Mouse (Mus musculus): ENCODE results near the gene Grhl3. TPM values are rescaled to one million over a fixed set of nuclear protein-coding genes. Genes with fewer than 3 reads are reported as not detected.

Grhl3 gene
- polyA plus RNA-seq, 1 experiment from 2014 or later = 4.6 TPM

DNA sequence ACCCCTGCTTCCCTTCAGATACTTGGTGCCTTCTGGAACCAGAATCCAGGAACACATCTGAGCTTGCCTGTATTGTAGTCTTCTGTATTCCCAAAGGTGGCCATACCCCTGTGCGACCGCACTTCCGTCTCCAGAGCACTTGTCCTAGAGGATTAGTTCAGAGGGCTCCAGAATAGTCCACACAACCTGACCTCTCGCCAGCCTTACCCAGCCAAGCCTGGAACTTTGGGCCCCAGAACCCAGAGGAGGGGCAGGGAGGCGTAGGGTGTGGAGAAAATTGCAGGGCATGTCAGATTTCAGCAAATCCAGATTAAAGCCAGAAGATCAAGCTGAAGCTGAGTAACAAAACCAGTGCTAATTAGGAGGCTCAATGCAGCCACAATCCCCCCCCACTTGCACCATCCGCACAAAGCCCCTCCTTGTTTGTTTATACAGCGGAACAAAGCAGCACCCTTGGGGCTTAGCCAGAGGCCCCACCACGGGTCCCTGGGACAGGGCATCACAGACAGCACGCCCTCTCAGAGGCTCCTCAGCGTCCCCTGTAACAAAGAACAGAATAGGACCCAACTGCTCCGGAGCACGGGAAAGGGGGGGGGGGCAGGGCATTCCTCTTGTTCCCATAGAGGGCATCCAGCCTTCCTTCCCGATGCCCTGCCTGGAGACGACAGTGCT lies 47.3 kb downstream of the Grhl3 start:
- H3K36me3 ChIP-seq (ENCODE audit: insufficient read depth, low read length) = no peaks in the 10 kb centered on the region
- no peak for TF ChIP-seq CTCF (IDR thresholded peaks at IDR 0.05; ENCODE audit: low read depth)
- H3K9me3 ChIP-seq (replicated peaks; ENCODE audit: low read length) = peaks cover 6% of the 10 kb centered on the region
- no peak overlapping the region for H3K4me3 ChIP-seq (replicated peaks; ENCODE audit: low read depth, low read length)
- H3K9ac ChIP-seq (ENCODE audit: low read depth, low read length) = no peak overlapping the region
- H3K27ac ChIP-seq = no peak overlapping the region
- WGBS = 36% methylated on average over 14 of the region's 14 CpGs
- ATAC-seq (replicated peaks; ENCODE audit: low FRiP score, low read depth) (no peak), DNase-seq (ENCODE audit: low spot score) (no peak)
- peaks cover 5% of the 10 kb centered on the region; the same call in 1 of the 2 replicates for H3K4me1 ChIP-seq (replicated peaks; ENCODE audit: insufficient read depth, low read length)
- H3K4me2 ChIP-seq (ENCODE audit: low read length) = no peak overlapping the region
- H3K27me3 ChIP-seq (ENCODE audit: insufficient read depth, low read length) = no peaks in the 10 kb centered on the region

DNA sequence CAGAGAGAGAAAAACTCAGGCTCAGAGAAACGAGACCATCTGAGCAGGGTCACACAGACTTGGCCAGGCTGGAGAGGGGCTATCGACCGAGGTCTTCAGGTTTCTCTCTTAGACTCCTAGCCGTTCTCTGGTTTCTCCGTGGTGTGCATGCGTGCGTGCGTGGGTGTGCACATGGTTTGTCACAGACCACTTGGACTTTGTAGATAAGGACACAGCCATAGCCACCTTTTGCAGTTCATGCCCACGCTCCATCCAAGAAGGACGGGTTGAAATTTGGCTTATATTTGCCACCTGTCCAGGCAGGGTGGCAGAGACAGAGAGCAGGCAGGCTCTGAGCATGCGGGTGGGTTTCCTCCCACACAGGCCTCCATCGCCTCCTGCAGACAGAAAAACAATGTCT lies 48.4 kb downstream of the Grhl3 start:
- 40% methylated on average over 12 of the region's 12 CpGs for WGBS
- H3K27ac ChIP-seq = no peak overlapping the region
- no peak for DNase-seq (ENCODE audit: low spot score)

GRCm38 (mm10) chr4:135523939-135524338 lies 49.5 kb downstream of the Grhl3 start:
- WGBS = 11% methylated on average over 6 of the region's 7 CpGs
- no peak overlapping the region for H3K4me3 ChIP-seq (replicated peaks; ENCODE audit: low read depth, low read length)
- H3K36me3 ChIP-seq (ENCODE audit: insufficient read depth, low read length) = no peaks in the 10 kb centered on the region
- DNase-seq (ENCODE audit: low spot score) = no peak
- H3K4me2 ChIP-seq (ENCODE audit: low read length) = no peak overlapping the region
- H3K9me3 ChIP-seq (replicated peaks; ENCODE audit: low read length) = no peaks in the 10 kb centered on the region
- H3K27ac ChIP-seq = no peak overlapping the region
- H3K9ac ChIP-seq (ENCODE audit: low read depth, low read length) = no peak overlapping the region
- ATAC-seq (replicated peaks; ENCODE audit: low FRiP score, low read depth) = no peak
- H3K4me1 ChIP-seq (replicated peaks; ENCODE audit: insufficient read depth, low read length) = peaks cover 5% of the 10 kb centered on the region; the same call in 1 of the 2 replicates
- H3K27me3 ChIP-seq (ENCODE audit: insufficient read depth, low read length) = no peaks in the 10 kb centered on the region
- no peak for TF ChIP-seq CTCF (IDR thresholded peaks at IDR 0.05; ENCODE audit: low read depth)

More for the DNA sequence above, 48.4 kb downstream of the Grhl3 start:
- H3K4me2 ChIP-seq (ENCODE audit: low read length) = no peak overlapping the region
- no peak overlapping the region for H3K4me3 ChIP-seq (replicated peaks; ENCODE audit: low read depth, low read length)
- H3K9me3 ChIP-seq (replicated peaks; ENCODE audit: low read length) = no peaks in the 10 kb centered on the region
- no peak overlapping the region for H3K9ac ChIP-seq (ENCODE audit: low read depth, low read length)
- no peak for ATAC-seq (replicated peaks; ENCODE audit: low FRiP score, low read depth)
- no peaks in the 10 kb centered on the region for H3K27me3 ChIP-seq (ENCODE audit: insufficient read depth, low read length)
- H3K36me3 ChIP-seq (ENCODE audit: insufficient read depth, low read length) = no peaks in the 10 kb centered on the region
- H3K4me1 ChIP-seq (replicated peaks; ENCODE audit: insufficient read depth, low read length) = peaks cover 5% of the 10 kb centered on the region; the same call in 1 of the 2 replicates
- no peak for TF ChIP-seq CTCF (IDR thresholded peaks at IDR 0.05; ENCODE audit: low read depth)

DNA sequence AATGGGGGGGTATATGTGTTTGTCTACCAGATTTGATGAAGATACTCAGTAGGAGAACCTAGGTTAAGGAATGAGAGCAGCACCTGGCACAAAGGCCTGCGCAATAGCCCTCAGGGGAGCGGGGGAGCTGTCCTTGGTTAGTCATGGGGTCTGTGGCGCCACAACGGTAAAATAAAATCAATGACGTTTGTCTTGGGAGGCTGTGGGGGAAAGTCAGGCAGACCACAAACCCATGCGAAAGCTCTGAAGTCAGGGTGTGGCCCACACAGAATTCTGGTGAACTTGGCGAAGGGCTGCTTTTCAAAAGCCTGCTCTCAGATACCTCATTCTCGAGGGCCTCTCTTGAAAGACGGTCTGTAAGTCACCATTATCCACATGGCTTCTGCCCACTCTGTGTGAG lies 53.0 kb downstream of the Grhl3 start:
- Histone ChIP-seq H3K36me3 (ENCODE audit: insufficient read depth, low read length) (no peaks in the 10 kb centered on the region), H3K4me1 (replicated peaks; ENCODE audit: insufficient read depth, low read length) (no peaks in the 10 kb centered on the region), H3K27ac (no peak overlapping the region), H3K4me3 (replicated peaks; ENCODE audit: low read depth, low read length) (no peak overlapping the region), H3K9me3 (replicated peaks; ENCODE audit: low read length) (no peaks in the 10 kb centered on the region), H3K4me2 (ENCODE audit: low read length) (no peak overlapping the region), H3K9ac (ENCODE audit: low read depth, low read length) (no peak overlapping the region), H3K27me3 (ENCODE audit: insufficient read depth, low read length) (no peaks in the 10 kb centered on the region)
- ATAC-seq (replicated peaks; ENCODE audit: low FRiP score, low read depth) = no peak
- no peak for DNase-seq (ENCODE audit: low spot score)
- no peak for TF ChIP-seq CTCF (IDR thresholded peaks at IDR 0.05; ENCODE audit: low read depth)
- WGBS = 76% methylated on average over 9 of the region's 9 CpGs

DNA sequence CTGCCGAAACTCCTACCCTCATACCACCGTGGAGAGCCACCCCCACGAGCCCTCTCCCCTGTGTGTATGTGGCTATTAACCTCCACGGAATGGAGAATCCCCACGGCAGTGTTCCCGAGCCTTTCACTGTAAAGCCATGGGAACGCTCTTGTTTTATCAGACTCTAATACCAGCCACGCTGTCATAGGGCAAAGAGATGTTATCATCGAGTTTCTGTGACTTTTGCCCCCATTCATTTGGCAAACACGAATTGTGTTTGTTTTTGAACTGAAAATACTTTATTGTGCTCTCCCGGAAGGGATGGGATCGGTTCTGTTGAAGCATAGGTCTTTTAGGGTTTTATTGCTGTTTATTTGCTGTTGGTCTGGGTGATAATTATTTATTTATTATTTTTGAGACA lies 55.3 kb downstream of the Grhl3 start:
- no peak for DNase-seq (ENCODE audit: low spot score)
- 72% methylated on average over 12 of the region's 12 CpGs for WGBS
- H3K36me3 ChIP-seq (ENCODE audit: insufficient read depth, low read length) = no peaks in the 10 kb centered on the region
- H3K27ac ChIP-seq = no peak overlapping the region
- TF ChIP-seq CTCF (IDR thresholded peaks at IDR 0.05; ENCODE audit: low read depth) = no peak
- no peak overlapping the region for H3K9ac ChIP-seq (ENCODE audit: low read depth, low read length)
- no peaks in the 10 kb centered on the region for H3K4me1 ChIP-seq (replicated peaks; ENCODE audit: insufficient read depth, low read length)
- ATAC-seq (replicated peaks; ENCODE audit: low FRiP score, low read depth) = no peak
- no peak overlapping the region for H3K4me2 ChIP-seq (ENCODE audit: low read length)
- H3K9me3 ChIP-seq (replicated peaks; ENCODE audit: low read length) = no peaks in the 10 kb centered on the region
- no peak overlapping the region for H3K4me3 ChIP-seq (replicated peaks; ENCODE audit: low read depth, low read length)
- no peaks in the 10 kb centered on the region for H3K27me3 ChIP-seq (ENCODE audit: insufficient read depth, low read length)

- 55% methylated on average over 15 of the region's 15 CpGs for WGBS
- no peak overlapping the region for H3K27ac ChIP-seq
Observed at GRCm38 (mm10) chr4:135516351-135517316, 56.8 kb downstream of the Grhl3 start.

More at GRCm38 (mm10) chr4:135516351-135517316, 56.8 kb downstream of the Grhl3 start:
- ATAC-seq (replicated peaks; ENCODE audit: low FRiP score, low read depth) (no peak), DNase-seq (ENCODE audit: low spot score) (peak; percentile 69)
- no peak overlapping the region for H3K4me2 ChIP-seq (ENCODE audit: low read length)
- no peak overlapping the region for H3K9ac ChIP-seq (ENCODE audit: low read depth, low read length)
- H3K4me1 ChIP-seq (replicated peaks; ENCODE audit: insufficient read depth, low read length) = no peaks in the 10 kb centered on the region
- no peaks in the 10 kb centered on the region for H3K27me3 ChIP-seq (ENCODE audit: insufficient read depth, low read length)
- H3K36me3 ChIP-seq (ENCODE audit: insufficient read depth, low read length) = no peaks in the 10 kb centered on the region
- no peaks in the 10 kb centered on the region for H3K9me3 ChIP-seq (replicated peaks; ENCODE audit: low read length)
- TF ChIP-seq CTCF (IDR thresholded peaks at IDR 0.05; ENCODE audit: low read depth) = peak; percentile 84
- H3K4me3 ChIP-seq (replicated peaks; ENCODE audit: low read depth, low read length) = no peak overlapping the region
